Mouse (Mus musculus) small intestine, adult 2 months (tissue): ENCODE data around the gene Nobox.

ENCODE experiments used
- CTCF ChIP-seq: fragments of 200-500 bp; IDR thresholded peaks from 2 replicates; pipeline ENCODE4 v1.5.1; 2012; ENCODE audit warnings: low read depth, mild to moderate bottlenecking, control low read depth, inconsistent platforms, low read length, moderate library complexity, mixed read lengths; ENCODE audit not compliant: insufficient replicate concordance, insufficient read length; ENCODE audit errors: extremely low read depth
- POLR2A ChIP-seq: fragments of 200-500 bp; IDR thresholded peaks from 2 replicates; pipeline ENCODE4 v1.6.1; 2012; ENCODE audit warnings: low read depth, mild to moderate bottlenecking, control low read depth, inconsistent platforms, low read length, moderate library complexity

DNA sequence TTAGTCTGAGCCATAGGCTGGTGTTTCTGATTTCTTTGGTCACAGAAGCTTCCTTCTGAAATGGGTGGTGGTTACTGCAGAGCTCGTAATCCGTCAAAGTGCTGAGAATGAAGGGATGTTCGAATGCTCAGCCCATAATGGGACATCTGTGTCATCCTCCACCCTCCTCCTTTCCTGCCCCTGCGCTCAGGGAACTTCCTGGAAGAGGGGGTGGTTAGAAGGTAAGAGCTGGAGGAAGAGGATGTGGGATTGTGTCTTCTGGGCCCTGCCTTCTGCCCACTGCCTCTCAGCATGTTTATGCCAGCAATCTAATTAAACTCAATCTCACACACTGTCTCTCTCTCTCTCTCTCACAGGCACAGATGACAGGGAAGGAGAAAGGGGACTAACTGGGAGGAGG, 39.7 kb upstream of the Nobox start:
- TF ChIP-seq CTCF (no peak), POLR2A (no peak)
